ENCODE assay signal across 8 mouse cellular contexts in genomic region chr12:100958006-100958405, GRCm38 (mm10). TPM values are rescaled to one million over a fixed set of nuclear protein-coding genes. Genes with fewer than 3 reads are reported as not detected.
DNase-seq lines count a peak whose midpoint lies in the region; ATAC-seq and TF ChIP-seq lines count a peak whose summit lies in the region.

No protein-coding gene starts in this region.

- peaks cover 22 to 59% of the 10 kb centered on the region in 2 experiments for H3K4me1 ChIP-seq in MEL (ENCODE audit: control insufficient read depth in 1 of 2, insufficient read depth in 2 of 2, low read length in 2 of 2)
- peaks cover 6% of the 10 kb centered on the region for H3K4me1 ChIP-seq in forebrain, embryonic 14.5 days (ENCODE audit: control insufficient read depth, insufficient read depth, low read length)

- no peak overlapping the region for H3K9ac ChIP-seq in MEL (ENCODE audit: control insufficient read depth, low read depth, low read length, poor library complexity, severe bottlenecking)
- no peak overlapping the region for H3K9ac ChIP-seq in forebrain, embryonic 14.5 days (ENCODE audit: low read length)

- no peak overlapping the region for H3K4me3 ChIP-seq in MEL (ENCODE audit: control insufficient read depth in 1 of 2, insufficient read depth in 1 of 2, low read depth in 2 of 2, low read length in 2 of 2)
- H3K4me3 ChIP-seq in forebrain, embryonic 14.5 days (ENCODE audit: low read depth, low read length) = no peak overlapping the region

- peaks cover 0 to 41% of the 10 kb centered on the region in 2 experiments; a peak in 2 of 4 replicates for H3K36me3 ChIP-seq in MEL (ENCODE audit: control insufficient read depth in 1 of 2, insufficient read depth in 2 of 2, low read length in 2 of 2)
- peaks cover 19% of the 10 kb centered on the region for H3K36me3 ChIP-seq in forebrain, embryonic 14.5 days (ENCODE audit: control insufficient read depth, insufficient read depth, low read length)

- WGBS in forebrain, embryonic 14.5 days = 14% methylated on average over 5 of the region's 5 CpGs

- TF ChIP-seq POLR2A in MEL (IDR thresholded peaks at IDR 0.05; ENCODE audit: control insufficient read depth in 1 of 2, insufficient read depth in 1 of 2, low read depth in 1 of 2, low read length in 2 of 2, poor library complexity in 1 of 2) = no peak

- no peaks in the 10 kb centered on the region for H3K27me3 ChIP-seq in MEL (ENCODE audit: control insufficient read depth in 1 of 2, insufficient read depth in 2 of 2, low read length in 2 of 2)
- H3K27me3 ChIP-seq in forebrain, embryonic 14.5 days (replicated peaks; ENCODE audit: control insufficient read depth, insufficient read depth, low read length) = no peaks in the 10 kb centered on the region

- TF ChIP-seq EP300 in MEL (IDR thresholded peaks at IDR 0.05; ENCODE audit: low read depth in 1 of 2, low read length in 2 of 2) = no peak

- peak; percentile 86 to 98 (median 89) for TF ChIP-seq CTCF in MEL (IDR thresholded peaks at IDR 0.05 in 2 of 3, conservative IDR thresholded peaks at IDR 0.05 in 1 of 3; ENCODE audit: control insufficient read depth in 1 of 3, insufficient read depth in 1 of 3, low read depth in 2 of 3, low read length in 3 of 3, poor library complexity in 1 of 3, severe bottlenecking in 1 of 3)

- H3K27ac ChIP-seq in MEL (ENCODE audit: control insufficient read depth, low read depth, low read length) = peak overlapping the region; percentile 73
- no peak overlapping the region for H3K27ac ChIP-seq in forebrain, embryonic 14.5 days (ENCODE audit: low read depth, low read length)

- H3K4me2 ChIP-seq in forebrain, embryonic 14.5 days (ENCODE audit: low read length) = no peak overlapping the region

- H3K9me3 ChIP-seq in MEL (replicated peaks; ENCODE audit: insufficient read depth, low read length) = no peaks in the 10 kb centered on the region
- H3K9me3 ChIP-seq in forebrain, embryonic 14.5 days (replicated peaks; ENCODE audit: control insufficient read depth, low read length) = no peaks in the 10 kb centered on the region

- H3K79me2 ChIP-seq in MEL (ENCODE audit: control insufficient read depth, insufficient read depth, low read length, poor library complexity) = no peaks in the 10 kb centered on the region

- DNase-seq in MEL (ENCODE audit: low read depth, low spot score) = peak; percentile 76
- peak; percentile 71 for DNase-seq in forebrain, embryonic 14.5 days (ENCODE audit: low spot score)
- DNase-seq in heart, postnatal 4 days = peak; percentile 89
- DNase-seq in layer of hippocampus, adult 9-11 months = peak; percentile 45
- DNase-seq in lung, postnatal 25 days (ENCODE audit: low spot score) = peak; percentile 72
- DNase-seq in retina, embryonic 14.5 days (ENCODE audit: low spot score) = peak; percentile 89
- DNase-seq in urinary bladder, adult 18-20 months (ENCODE audit: low spot score in 2 of 2) = peak; percentile 48 to 76

- TF ChIP-seq RAD21 in MEL (IDR thresholded peaks at IDR 0.05; ENCODE audit: low read depth, low read length) = peak; percentile 51

- peak; percentile 42; the same call in 1 of the 2 replicates for ATAC-seq in cerebellum, adult (ENCODE audit: insufficient number of reproducible peaks, low FRiP score, low TSS enrichment)
- ATAC-seq in forebrain, embryonic 14.5 days = peak; percentile 71

TF ChIP-seq in MEL, 35 proteins besides CTCF, POLR2A, EP300 and RAD21:
- no peak for TF ChIP-seq POLR2AphosphoS5 (IDR thresholded peaks at IDR 0.05; ENCODE audit: borderline replicate concordance, low read depth, low read length)
- TF ChIP-seq NRF1 (IDR thresholded peaks at IDR 0.05; ENCODE audit: insufficient read depth, low read depth, low read length, poor library complexity, severe bottlenecking) = no peak
- peak; percentile 95 for TF ChIP-seq MAZ (IDR thresholded peaks at IDR 0.05; ENCODE audit: low read depth, low read length)
- no peak for TF ChIP-seq BHLHE40 (IDR thresholded peaks at IDR 0.05; ENCODE audit: borderline replicate concordance, low read depth, low read length)
- no peak for TF ChIP-seq MYC (IDR thresholded peaks at IDR 0.05; ENCODE audit: low read depth, low read length)
- no peak for TF ChIP-seq GATA1 (IDR thresholded peaks at IDR 0.05; ENCODE audit: low read depth, low read length)
- TF ChIP-seq ZNF384 (IDR thresholded peaks at IDR 0.05; ENCODE audit: low read depth, low read length) = no peak
- TF ChIP-seq TBP (IDR thresholded peaks at IDR 0.05; ENCODE audit: low read depth, low read length) = no peak
- TF ChIP-seq GABPA (IDR thresholded peaks at IDR 0.05; ENCODE audit: low read depth, low read length) = no peak
- TF ChIP-seq JUND (IDR thresholded peaks at IDR 0.05; ENCODE audit: low read depth, low read length) = no peak
- no peak for TF ChIP-seq CHD1 (IDR thresholded peaks at IDR 0.05; ENCODE audit: low read depth, low read length)
- TF ChIP-seq MXI1 (IDR thresholded peaks at IDR 0.05; ENCODE audit: low read depth, low read length) = no peak
- no peak for TF ChIP-seq NELFE (IDR thresholded peaks at IDR 0.05; ENCODE audit: low read depth, low read length)
- TF ChIP-seq ZC3H11A (IDR thresholded peaks at IDR 0.05; ENCODE audit: low read depth, low read length) = peak; percentile 50
- TF ChIP-seq ZKSCAN1 (IDR thresholded peaks at IDR 0.05; ENCODE audit: low read depth, low read length) = no peak
- no peak for TF ChIP-seq KAT2A (conservative IDR thresholded peaks at IDR 0.05; ENCODE audit: low read depth, low read length)
- TF ChIP-seq SMC3 (IDR thresholded peaks at IDR 0.05; ENCODE audit: low read depth, low read length) = peak; percentile 69
- no peak for TF ChIP-seq TCF12 (IDR thresholded peaks at IDR 0.05; ENCODE audit: low read depth, low read length)
- no peak; the same call in 1 of the 2 replicates for TF ChIP-seq ETS1 (IDR thresholded peaks at IDR 0.05; ENCODE audit: low read depth, low read length)
- peak; percentile 41; the same call in 1 of the 2 replicates for TF ChIP-seq SIN3A (IDR thresholded peaks at IDR 0.05; ENCODE audit: low read length)
- no peak for TF ChIP-seq CHD2 (IDR thresholded peaks at IDR 0.05; ENCODE audit: low read length)
- TF ChIP-seq E2F4 (IDR thresholded peaks at IDR 0.05; ENCODE audit: borderline replicate concordance, low read depth, low read length) = no peak
- no peak for TF ChIP-seq ELF1 (IDR thresholded peaks at IDR 0.05; ENCODE audit: low read depth, low read length)
- TF ChIP-seq ZMIZ1 (IDR thresholded peaks at IDR 0.05; ENCODE audit: low read depth, low read length) = no peak
- no peak for TF ChIP-seq RCOR1 (IDR thresholded peaks at IDR 0.05; ENCODE audit: low read depth, low read length)
TF ChIP-seq in MEL: peak in this region for 4.

RNA-seq across cellular contexts. Expression of gene Gpr68, which starts 50.0 kb away (rescaled TPM):
- 0.04 TPM in 1 of 2 replicates, not detected in the other for total RNA-seq in MEL (2012; rRNA removed)
- not detected for polyA plus RNA-seq in MEL (2012; ENCODE audit: insufficient read depth in 1 of 2, insufficient read length in 2 of 2, low read depth in 1 of 2, low replicate concordance in 2 of 2, missing spikeins in 1 of 2)
- polyA plus RNA-seq in forebrain, embryonic 14.5 days (2014; fragmentation: Nextera tagmentation; extraction: Ambion mirVana) = 0.55 and 0.84 TPM in 2 replicates
- total RNA-seq in heart, postnatal 4 days (2021) = 1 to 10 TPM; 2.4 to 2.8 TPM
